Mouse (Mus musculus) hindbrain, postnatal 0 days (tissue): ENCODE measurements around the gene Dact3. TPM values are rescaled to one million over a fixed set of nuclear protein-coding genes. Genes with fewer than 3 reads are reported as not detected.

ENCODE experiments used
- ATAC-seq: fragments of 200-750 bp; cut with Nextera tagmentation; 2 replicates; pipeline ENCODE4 v1.8.0; 2017; ENCODE audit warnings: mild to moderate bottlenecking, moderate TSS enrichment, moderate library complexity
- DNase-seq: peaks from one replicate; pipeline ENCODE4 v3.0.0-alpha.2; 2015; ENCODE audit warnings: low spot score
- H3K27ac ChIP-seq: fragments of 300-500 bp; sonication (generic); 2 replicates; pipeline ENCODE4 v1.5.1; 2014; ENCODE audit warnings: mild to moderate bottlenecking
- H3K27me3 ChIP-seq: fragments of 300-500 bp; sonication (generic); 2 replicates; pipeline ENCODE4 v1.6.1; 2014; ENCODE audit warnings: low read length, mixed read lengths; ENCODE audit not compliant: insufficient read depth
- H3K36me3 ChIP-seq: fragments of 300-500 bp; sonication (generic); 2 replicates; pipeline ENCODE4 v1.6.1; 2014; ENCODE audit warnings: low read length, mixed read lengths; ENCODE audit not compliant: insufficient read depth
- H3K4me1 ChIP-seq: fragments of 300-500 bp; sonication (generic); 2 replicates; pipeline ENCODE4 v1.6.1; 2014; ENCODE audit warnings: antibody characterized with exemption, low read length, mixed read lengths; ENCODE audit not compliant: insufficient read depth
- H3K4me2 ChIP-seq: fragments of 300-500 bp; sonication (generic); 2 replicates; pipeline ENCODE4 v1.6.1; 2014; ENCODE audit warnings: low read depth, mild to moderate bottlenecking, low read length, moderate library complexity, mixed read lengths
- H3K4me3 ChIP-seq: fragments of 300-500 bp; sonication (generic); 2 replicates; pipeline ENCODE4 v1.5.1; 2014; ENCODE audit warnings: low read length
- H3K9ac ChIP-seq: fragments of 300-500 bp; sonication (generic); replicated peaks from 2 replicates; pipeline ENCODE4 v1.6.1; 2014; ENCODE audit warnings: mild to moderate bottlenecking, low read length, moderate library complexity, mixed read lengths
- H3K9me3 ChIP-seq: fragments of 300-500 bp; sonication (generic); 2 replicates; pipeline ENCODE4 v1.6.1; 2016; ENCODE audit warnings: low read length, mixed read lengths
- CTCF ChIP-seq: IDR thresholded peaks from 2 replicates; pipeline ENCODE4 v1.5.1; 2016; ENCODE audit warnings: antibody characterized with exemption, control low read depth, low read depth
- WGBS: fragments of 180-500 bp; shearing (Covaris S2); extraction: QIAGEN DNeasy Blood & Tissue Kit; methylation state at CpG from one replicate; pipeline ENCODE4 v1.1.7; 2014; 5-methylcytosine and 5-hydroxymethylcytosine counted together
- polyA plus RNA-seq: library from polyadenylated mRNA; unstranded; fragments of >200 nt; fragmentation: Nextera tagmentation; extraction: Ambion mirVana; gene quantifications from 2 replicates; pipeline ENCODE4 v1.2.1, GENCODE M21; 2015
- total RNA-seq: library from RNA; depleted of rRNA; stranded (reverse); fragments of >200 nt; gene quantifications from 2 replicates; pipeline ENCODE4 v1.2.3, GENCODE M21; 2014

The Dact3 gene
- total and polyA plus RNA-seq, 2 experiments from 2014 or later: 7.2 to 85.9 TPM

GRCm38 (mm10) chr7:16906889-16907559 is 31.9 kb downstream of the Dact3 start:
- Histone ChIP-seq H3K36me3 (no peaks in the 10 kb centered on the region), H3K4me2 (no peak overlapping the region), H3K4me1 (no peaks in the 10 kb centered on the region), H3K4me3 (no peak overlapping the region), H3K9me3 (no peaks in the 10 kb centered on the region), H3K27ac (no peak overlapping the region), H3K27me3 (no peaks in the 10 kb centered on the region), H3K9ac (no peak overlapping the region)
- DNase-seq: no peak
- WGBS: 90% methylated on average over 41 of the region's 41 CpGs
- no peak for ATAC-seq
- no peak for TF ChIP-seq CTCF

- TF ChIP-seq CTCF: no peak
- Histone ChIP-seq H3K4me1 (no peaks in the 10 kb centered on the region), H3K4me2 (no peak overlapping the region), H3K36me3 (no peaks in the 10 kb centered on the region), H3K9ac (no peak overlapping the region), H3K27me3 (no peaks in the 10 kb centered on the region), H3K9me3 (no peaks in the 10 kb centered on the region), H3K27ac (no peak overlapping the region), H3K4me3 (no peak overlapping the region)
- 69% methylated on average over 7 of the region's 7 CpGs for WGBS
- no peak for DNase-seq
- no peak for ATAC-seq
Measured at GRCm38 (mm10) chr7:16907842-16908241, 32.7 kb downstream of the Dact3 start.

- 46% methylated on average over 11 of the region's 11 CpGs for WGBS
- H3K27ac ChIP-seq: no peak overlapping the region
- no peaks in the 10 kb centered on the region for H3K36me3 ChIP-seq
- no peak for DNase-seq
- H3K4me1 ChIP-seq: no peaks in the 10 kb centered on the region
- no peaks in the 10 kb centered on the region for H3K9me3 ChIP-seq
- no peak for ATAC-seq
- no peak overlapping the region for H3K4me2 ChIP-seq
- H3K9ac ChIP-seq: no peak overlapping the region
- no peaks in the 10 kb centered on the region for H3K27me3 ChIP-seq
- no peak for TF ChIP-seq CTCF
- H3K4me3 ChIP-seq: no peak overlapping the region
Measured at GRCm38 (mm10) chr7:16908367-16908766, 33.2 kb downstream of the Dact3 start.

- DNase-seq (no peak), ATAC-seq (no peak)
- no peak overlapping the region for H3K4me2 ChIP-seq
- H3K36me3 ChIP-seq: no peaks in the 10 kb centered on the region
- no peak for TF ChIP-seq CTCF
- no peaks in the 10 kb centered on the region for H3K4me1 ChIP-seq
- no peaks in the 10 kb centered on the region for H3K9me3 ChIP-seq
- H3K27me3 ChIP-seq: no peaks in the 10 kb centered on the region
- no peak overlapping the region for H3K4me3 ChIP-seq
- H3K27ac ChIP-seq: no peak overlapping the region
- no peak overlapping the region for H3K9ac ChIP-seq
- WGBS: 62% methylated on average over 11 of the region's 11 CpGs
Measured at GRCm38 (mm10) chr7:16908859-16909258, 33.7 kb downstream of the Dact3 start.

- Histone ChIP-seq H3K4me1 (no peaks in the 10 kb centered on the region), H3K9ac (no peak overlapping the region), H3K4me3 (no peak overlapping the region), H3K4me2 (no peak overlapping the region), H3K27ac (no peak overlapping the region), H3K27me3 (no peaks in the 10 kb centered on the region), H3K9me3 (no peaks in the 10 kb centered on the region), H3K36me3 (peaks cover 6% of the 10 kb centered on the region)
- 44% methylated on average over 10 of the region's 10 CpGs for WGBS
- no peak for TF ChIP-seq CTCF
- ATAC-seq (no peak), DNase-seq (no peak)
Measured at GRCm38 (mm10) chr7:16909909-16910308, 34.8 kb downstream of the Dact3 start.

GRCm38 (mm10) chr7:16911904-16912303 is 36.8 kb downstream of the Dact3 start:
- Histone ChIP-seq H3K9me3 (no peaks in the 10 kb centered on the region), H3K27ac (no peak overlapping the region), H3K36me3 (peaks cover 25% of the 10 kb centered on the region), H3K9ac (no peak overlapping the region), H3K4me3 (no peak overlapping the region), H3K27me3 (no peaks in the 10 kb centered on the region), H3K4me2 (no peak overlapping the region), H3K4me1 (no peaks in the 10 kb centered on the region)
- DNase-seq: no peak
- no peak for ATAC-seq
- no peak for TF ChIP-seq CTCF
- WGBS: 97% methylated on average over 3 of the region's 3 CpGs

GRCm38 (mm10) chr7:16912360-16912759 is 37.2 kb downstream of the Dact3 start:
- ATAC-seq: no peak
- no peak overlapping the region for H3K4me3 ChIP-seq
- no peak for DNase-seq
- 59% methylated on average over 6 of the region's 6 CpGs for WGBS
- H3K27me3 ChIP-seq: no peaks in the 10 kb centered on the region
- no peak overlapping the region for H3K9ac ChIP-seq
- TF ChIP-seq CTCF: no peak
- H3K9me3 ChIP-seq: no peaks in the 10 kb centered on the region
- H3K4me1 ChIP-seq: no peaks in the 10 kb centered on the region
- H3K4me2 ChIP-seq: no peak overlapping the region
- peaks cover 29% of the 10 kb centered on the region for H3K36me3 ChIP-seq
- no peak overlapping the region for H3K27ac ChIP-seq
